Mouse (Mus musculus) limb, embryonic 11.5 days (tissue): ENCODE measurements at regions not wholly inside any gene's neighbourhood (a gene's known extent, or its start where the extent isn't known, plus 50 kb on each side); places are given as distances from the start of the nearest gene placed in this dataset.

Source experiments
- ATAC-seq: fragments of 200-750 bp; cut with Nextera tagmentation; 2 replicates; pipeline ENCODE4 v1.8.0; 2017; ENCODE audit warnings: low read depth; ENCODE audit not compliant: insufficient number of reproducible peaks, low FRiP score, low TSS enrichment
- DNase-seq: peaks from one replicate; pipeline ENCODE4 v3.0.0-alpha.2; 2015; ENCODE audit warnings: low spot score
- H3K27ac ChIP-seq: fragments of 300-500 bp; sonication (generic); replicated peaks from 2 replicates; pipeline ENCODE4 v1.5.1; 2014; ENCODE audit warnings: low read depth, mild to moderate bottlenecking, low read length
- H3K27me3 ChIP-seq: fragments of 300-500 bp; sonication (generic); 2 replicates; pipeline ENCODE4 v1.6.1; 2014; ENCODE audit warnings: mild to moderate bottlenecking, low read length, mixed read lengths; ENCODE audit not compliant: control insufficient read depth, insufficient read depth
- H3K36me3 ChIP-seq: fragments of 300-500 bp; sonication (generic); 2 replicates; pipeline ENCODE4 v1.6.1; 2014; ENCODE audit warnings: mild to moderate bottlenecking, low read length, moderate library complexity, mixed read lengths; ENCODE audit not compliant: control insufficient read depth, insufficient read depth
- H3K4me1 ChIP-seq: fragments of 300-500 bp; sonication (generic); 2 replicates; pipeline ENCODE4 v1.6.1; 2014; ENCODE audit warnings: low read length, mixed read lengths; ENCODE audit not compliant: control insufficient read depth, insufficient read depth
- H3K4me2 ChIP-seq: fragments of 300-500 bp; sonication (generic); 2 replicates; pipeline ENCODE4 v1.6.1; 2014; ENCODE audit warnings: low read depth, mild to moderate bottlenecking, moderate library complexity; ENCODE audit not compliant: severe bottlenecking
- H3K4me3 ChIP-seq: fragments of 300-500 bp; sonication (generic); 2 replicates; pipeline ENCODE4 v1.5.1; 2014; ENCODE audit warnings: low read depth, low read length
- H3K9ac ChIP-seq: fragments of 300-500 bp; sonication (generic); 2 replicates; pipeline ENCODE4 v1.6.1; 2014; ENCODE audit warnings: mild to moderate bottlenecking, low read length
- H3K9me3 ChIP-seq: fragments of 300-500 bp; sonication (generic); 2 replicates; pipeline ENCODE4 v1.6.1; 2016; ENCODE audit warnings: low read length; ENCODE audit not compliant: control insufficient read depth
- WGBS: fragments of 180-500 bp; shearing (Covaris S2); extraction: QIAGEN DNeasy Blood & Tissue Kit; methylation state at CpG from one replicate; pipeline ENCODE4 v1.1.7; 2014; 5-methylcytosine and 5-hydroxymethylcytosine counted together

GRCm38 (mm10) chr12:5443091-5443531, 67.6 kb upstream of the Klhl29 start:
- Histone ChIP-seq H3K4me1 (no peaks in the 10 kb centered on the region; the same call in 1 of the 2 replicates), H3K27me3 (no peaks in the 10 kb centered on the region), H3K9me3 (no peaks in the 10 kb centered on the region), H3K9ac (no peak overlapping the region), H3K27ac (no peak overlapping the region), H3K4me3 (no peak overlapping the region), H3K36me3 (no peaks in the 10 kb centered on the region), H3K4me2 (no peak overlapping the region)
- DNase-seq (no peak), ATAC-seq (no peak)
- WGBS, result 80% methylated on average over 7 of the region's 7 CpGs

- no peak for DNase-seq
- no peak for ATAC-seq
- no peaks in the 10 kb centered on the region; the same call in 1 of the 2 replicates for H3K4me1 ChIP-seq
- no peaks in the 10 kb centered on the region for H3K36me3 ChIP-seq
- no peak overlapping the region for H3K27ac ChIP-seq
- no peak overlapping the region for H3K4me2 ChIP-seq
- no peak overlapping the region for H3K9ac ChIP-seq
- no peaks in the 10 kb centered on the region for H3K27me3 ChIP-seq
- no peaks in the 10 kb centered on the region for H3K9me3 ChIP-seq
- H3K4me3 ChIP-seq, result no peak overlapping the region
- WGBS, result 81% methylated on average over 5 of the region's 5 CpGs
Measured at GRCm38 (mm10) chr12:5442679-5443078, 67.2 kb upstream of the Klhl29 start.

GRCm38 (mm10) chr12:5440482-5440881, 65.0 kb upstream of the Klhl29 start:
- Histone ChIP-seq H3K4me2 (no peak overlapping the region), H3K27ac (no peak overlapping the region), H3K27me3 (no peaks in the 10 kb centered on the region), H3K36me3 (no peaks in the 10 kb centered on the region), H3K9me3 (no peaks in the 10 kb centered on the region), H3K4me1 (no peaks in the 10 kb centered on the region; the same call in 1 of the 2 replicates), H3K9ac (no peak overlapping the region), H3K4me3 (no peak overlapping the region)
- ATAC-seq (no peak), DNase-seq (no peak)
- 79% methylated on average over 3 of the region's 3 CpGs for WGBS

GRCm38 (mm10) chr12:5435876-5436275, 60.4 kb upstream of the Klhl29 start:
- WGBS, result 88% methylated on average over 3 of the region's 3 CpGs
- H3K9ac ChIP-seq, result no peak overlapping the region
- H3K4me1 ChIP-seq, result no peaks in the 10 kb centered on the region
- H3K36me3 ChIP-seq, result no peaks in the 10 kb centered on the region
- ATAC-seq (no peak), DNase-seq (no peak)
- H3K4me3 ChIP-seq, result no peak overlapping the region
- no peak overlapping the region for H3K27ac ChIP-seq
- H3K4me2 ChIP-seq, result no peak overlapping the region
- H3K27me3 ChIP-seq, result no peaks in the 10 kb centered on the region
- H3K9me3 ChIP-seq, result no peaks in the 10 kb centered on the region

GRCm38 (mm10) chr12:5434060-5434459, 58.6 kb upstream of the Klhl29 start:
- Histone ChIP-seq H3K36me3 (no peaks in the 10 kb centered on the region), H3K27ac (no peak overlapping the region), H3K27me3 (no peaks in the 10 kb centered on the region), H3K4me3 (no peak overlapping the region), H3K9ac (no peak overlapping the region), H3K9me3 (no peaks in the 10 kb centered on the region), H3K4me2 (no peak overlapping the region), H3K4me1 (no peaks in the 10 kb centered on the region)
- ATAC-seq, result no peak
- WGBS, result 51% methylated on average over 6 of the region's 6 CpGs
- peak; percentile 21 for DNase-seq

- H3K4me3 ChIP-seq, result no peak overlapping the region
- H3K36me3 ChIP-seq, result no peaks in the 10 kb centered on the region
- no peak for DNase-seq
- no peak overlapping the region for H3K27ac ChIP-seq
- no peak overlapping the region for H3K9ac ChIP-seq
- H3K27me3 ChIP-seq, result no peaks in the 10 kb centered on the region
- 80% methylated on average over 3 of the region's 3 CpGs for WGBS
- H3K4me2 ChIP-seq, result no peak overlapping the region
- H3K9me3 ChIP-seq, result no peaks in the 10 kb centered on the region
- ATAC-seq, result no peak
- H3K4me1 ChIP-seq, result no peaks in the 10 kb centered on the region
Measured at GRCm38 (mm10) chr12:5432688-5433087, 57.2 kb upstream of the Klhl29 start.

GRCm38 (mm10) chr12:5428733-5429132, 53.3 kb upstream of the Klhl29 start:
- WGBS, result 61% methylated on average over 3 of the region's 3 CpGs
- no peak overlapping the region for H3K4me3 ChIP-seq
- H3K36me3 ChIP-seq, result no peaks in the 10 kb centered on the region
- no peak overlapping the region for H3K27ac ChIP-seq
- no peaks in the 10 kb centered on the region for H3K9me3 ChIP-seq
- DNase-seq (no peak), ATAC-seq (no peak)
- no peaks in the 10 kb centered on the region for H3K27me3 ChIP-seq
- no peak overlapping the region for H3K4me2 ChIP-seq
- H3K4me1 ChIP-seq, result no peaks in the 10 kb centered on the region
- no peak overlapping the region for H3K9ac ChIP-seq
